Mouse (Mus musculus) neural tube, embryonic 12.5 days (tissue): ENCODE measurements around the gene Men1. TPM values are rescaled to one million over a fixed set of nuclear protein-coding genes. Genes with fewer than 3 reads are reported as not detected.

ENCODE experiments used
- ATAC-seq: fragments of 200-750 bp; cut with Nextera tagmentation; 2 replicates; pipeline ENCODE4 v1.8.0; 2017; ENCODE audit warnings: low read depth, mild to moderate bottlenecking, moderate TSS enrichment, moderate library complexity; ENCODE audit not compliant: low FRiP score
- H3K27ac ChIP-seq: fragments of 300-500 bp; sonication (generic); 2 replicates; pipeline ENCODE4 v1.5.1; 2016
- H3K27me3 ChIP-seq: fragments of 300-500 bp; sonication (generic); replicated peaks from 2 replicates; pipeline ENCODE4 v1.6.1; 2016; ENCODE audit warnings: mild to moderate bottlenecking
- H3K36me3 ChIP-seq: fragments of 300-500 bp; sonication (generic); 2 replicates; pipeline ENCODE4 v1.6.1; 2016; ENCODE audit warnings: mild to moderate bottlenecking
- H3K4me1 ChIP-seq: fragments of 300-500 bp; sonication (generic); 2 replicates; pipeline ENCODE4 v1.6.1; 2016
- H3K4me2 ChIP-seq: fragments of 300-500 bp; sonication (generic); replicated peaks from 2 replicates; pipeline ENCODE4 v1.6.1; 2016; ENCODE audit warnings: mild to moderate bottlenecking
- H3K4me3 ChIP-seq: fragments of 300-500 bp; sonication (generic); 2 replicates; pipeline ENCODE4 v1.5.1; 2016
- H3K9ac ChIP-seq: fragments of 300-500 bp; sonication (generic); 2 replicates; pipeline ENCODE4 v1.6.1; 2016; ENCODE audit warnings: mild to moderate bottlenecking
- H3K9me3 ChIP-seq: fragments of 300-500 bp; sonication (generic); 2 replicates; pipeline ENCODE4 v1.6.1; 2016; ENCODE audit warnings: mild to moderate bottlenecking
- WGBS: fragments of 180-500 bp; shearing (Covaris S2); methylation state at CpG from one replicate; pipeline ENCODE4 v1.1.7; 2016; 5-methylcytosine and 5-hydroxymethylcytosine counted together
- polyA plus RNA-seq: library from polyadenylated mRNA; unstranded; fragments of >200 nt; fragmentation: Nextera tagmentation; extraction: Ambion mirVana; gene quantifications from 2 replicates; pipeline ENCODE4 v1.2.1, GENCODE M21; 2016

The Men1 gene
- polyA plus RNA-seq, 1 experiment from 2014 or later: 93.3 TPM

- no peak for ATAC-seq
Measured at GRCm38 (mm10) chr19:6296551-6297210, 38.1 kb upstream of the Men1 start.

GRCm38 (mm10) chr19:6297641-6298040, 37.1 kb upstream of the Men1 start:
- no peaks in the 10 kb centered on the region for H3K27me3 ChIP-seq
- no peaks in the 10 kb centered on the region for H3K9me3 ChIP-seq
- WGBS: 91% methylated on average over 9 of the region's 9 CpGs
- no peak overlapping the region for H3K4me2 ChIP-seq
- peaks cover 73% of the 10 kb centered on the region for H3K36me3 ChIP-seq
- no peak overlapping the region for H3K4me3 ChIP-seq
- ATAC-seq: no peak
- no peak overlapping the region for H3K9ac ChIP-seq
- H3K27ac ChIP-seq: no peak overlapping the region
- no peaks in the 10 kb centered on the region for H3K4me1 ChIP-seq

More at GRCm38 (mm10) chr19:6296551-6297210, 38.1 kb upstream of the Men1 start:
- Histone ChIP-seq H3K27ac (no peak overlapping the region), H3K9ac (no peak overlapping the region), H3K4me2 (no peak overlapping the region), H3K4me1 (no peaks in the 10 kb centered on the region), H3K36me3 (peaks cover 81% of the 10 kb centered on the region), H3K27me3 (no peaks in the 10 kb centered on the region), H3K9me3 (no peaks in the 10 kb centered on the region), H3K4me3 (no peak overlapping the region)
- WGBS: 90% methylated on average over 5 of the region's 5 CpGs

GRCm38 (mm10) chr19:6299003-6299402, 35.8 kb upstream of the Men1 start:
- 83% methylated on average over 4 of the region's 4 CpGs for WGBS
- Histone ChIP-seq H3K4me1 (no peaks in the 10 kb centered on the region), H3K9me3 (no peaks in the 10 kb centered on the region), H3K9ac (no peak overlapping the region), H3K36me3 (peaks cover 67% of the 10 kb centered on the region), H3K27ac (no peak overlapping the region), H3K4me2 (no peak overlapping the region), H3K27me3 (no peaks in the 10 kb centered on the region), H3K4me3 (no peak overlapping the region)
- ATAC-seq: no peak

DNA sequence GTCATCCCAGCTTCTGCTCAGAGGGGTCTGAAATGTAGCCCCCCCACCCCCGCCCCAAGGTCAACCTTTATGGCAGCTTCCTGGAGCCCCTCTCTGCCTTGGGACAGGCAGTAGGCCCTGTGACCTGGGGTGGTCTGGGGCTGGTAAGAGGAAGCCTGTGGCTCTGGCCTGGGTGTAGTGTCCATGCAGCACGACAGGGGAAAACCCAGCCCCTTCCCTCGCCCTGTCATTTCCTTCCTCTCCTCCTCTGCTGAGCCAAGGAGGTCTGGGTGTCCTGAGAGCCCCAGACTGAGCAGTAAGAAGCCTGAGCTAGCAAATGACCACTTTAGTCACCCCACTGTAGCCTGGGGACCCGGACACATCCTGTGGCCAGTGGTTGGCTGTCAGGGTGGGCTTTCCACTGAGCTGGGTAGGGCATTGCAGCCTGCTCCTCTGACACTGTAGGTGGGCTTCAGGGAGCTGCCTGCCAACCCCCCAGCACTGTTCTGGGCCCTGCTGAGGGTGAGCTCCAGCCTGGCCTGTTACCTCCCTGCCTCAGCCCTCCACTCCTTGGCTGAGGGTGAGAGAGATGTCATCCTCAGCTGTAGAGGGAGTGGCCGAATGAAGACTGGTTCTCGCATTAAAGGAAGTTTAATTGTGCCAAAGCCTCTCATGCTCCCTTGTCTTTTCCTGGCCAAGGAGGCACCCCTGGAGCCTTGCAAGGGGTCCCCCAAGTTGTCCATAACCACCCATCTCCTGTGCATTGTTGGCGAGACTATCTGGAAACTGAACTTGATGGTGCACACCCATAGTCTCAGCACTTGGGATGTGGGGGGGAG, 35.1 kb upstream of the Men1 start:
- WGBS: 90% methylated on average over 7 of the region's 7 CpGs
- Histone ChIP-seq H3K27ac (no peak overlapping the region), H3K36me3 (peaks cover 61% of the 10 kb centered on the region)

DNA sequence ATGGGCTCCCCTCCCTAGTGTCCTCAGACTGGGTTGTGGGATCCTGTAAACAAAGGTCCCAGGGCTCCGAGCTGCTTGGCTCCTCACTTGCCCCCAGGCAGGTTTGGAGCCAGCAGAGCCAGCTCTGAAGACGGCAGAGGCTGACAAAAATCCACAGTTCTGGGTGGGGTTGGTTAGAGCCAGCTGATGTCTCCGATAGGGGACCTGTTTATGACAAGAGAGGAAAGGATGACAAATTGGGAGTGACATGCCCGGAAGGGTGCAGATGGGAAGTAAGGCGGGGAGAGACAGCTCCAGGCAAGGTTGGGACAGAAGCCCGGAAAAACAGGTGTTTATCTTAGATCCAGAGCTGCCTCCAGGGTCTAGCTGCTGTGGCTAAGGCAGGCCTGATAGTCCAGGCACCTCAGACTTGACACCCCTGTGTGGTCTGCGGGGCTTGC, 34.4 kb upstream of the Men1 start:
- H3K27ac ChIP-seq: no peak overlapping the region
- no peaks in the 10 kb centered on the region for H3K27me3 ChIP-seq
- no peak overlapping the region for H3K4me3 ChIP-seq
- H3K36me3 ChIP-seq: peaks cover 53% of the 10 kb centered on the region
- H3K4me1 ChIP-seq: no peaks in the 10 kb centered on the region
- H3K9me3 ChIP-seq: no peaks in the 10 kb centered on the region
- no peak for ATAC-seq
- WGBS: 79% methylated on average over 7 of the region's 7 CpGs
- H3K9ac ChIP-seq: no peak overlapping the region
- no peak overlapping the region for H3K4me2 ChIP-seq

More for the DNA sequence above, 35.1 kb upstream of the Men1 start:
- H3K4me1 ChIP-seq: no peaks in the 10 kb centered on the region
- no peak overlapping the region for H3K9ac ChIP-seq
- H3K9me3 ChIP-seq: no peaks in the 10 kb centered on the region
- no peak overlapping the region for H3K4me3 ChIP-seq
- no peak overlapping the region for H3K4me2 ChIP-seq
- H3K27me3 ChIP-seq: no peaks in the 10 kb centered on the region
- no peak for ATAC-seq

- WGBS: 92% methylated on average over 5 of the region's 5 CpGs
- peaks cover 5% of the 10 kb centered on the region; the same call in 1 of the 2 replicates for H3K4me1 ChIP-seq
- ATAC-seq: no peak
- H3K9me3 ChIP-seq: no peaks in the 10 kb centered on the region
- no peak overlapping the region for H3K27ac ChIP-seq
- H3K9ac ChIP-seq: no peak overlapping the region
- H3K4me3 ChIP-seq: no peak overlapping the region
- H3K36me3 ChIP-seq: peaks cover 36% of the 10 kb centered on the region
- H3K27me3 ChIP-seq: no peaks in the 10 kb centered on the region
- H3K4me2 ChIP-seq: no peak overlapping the region
Measured at GRCm38 (mm10) chr19:6302114-6302513, 32.7 kb upstream of the Men1 start.

GRCm38 (mm10) chr19:6302522-6302921, 32.3 kb upstream of the Men1 start:
- H3K4me2 ChIP-seq: no peak overlapping the region
- no peak overlapping the region for H3K9ac ChIP-seq
- H3K4me1 ChIP-seq: peaks cover 5% of the 10 kb centered on the region; the same call in 1 of the 2 replicates
- no peak overlapping the region for H3K4me3 ChIP-seq
- H3K27me3 ChIP-seq: no peaks in the 10 kb centered on the region
- no peaks in the 10 kb centered on the region for H3K9me3 ChIP-seq
- no peak overlapping the region for H3K27ac ChIP-seq
- ATAC-seq: no peak
- H3K36me3 ChIP-seq: peaks cover 32% of the 10 kb centered on the region
- WGBS: 61% methylated on average over 4 of the region's 4 CpGs

- Histone ChIP-seq H3K4me3 (no peak overlapping the region), H3K9ac (no peak overlapping the region), H3K4me2 (no peak overlapping the region), H3K27ac (no peak overlapping the region), H3K36me3 (peaks cover 20% of the 10 kb centered on the region), H3K9me3 (no peaks in the 10 kb centered on the region), H3K4me1 (peaks cover 5% of the 10 kb centered on the region; the same call in 1 of the 2 replicates), H3K27me3 (no peaks in the 10 kb centered on the region)
- no peak for ATAC-seq
- 84% methylated on average over 6 of the region's 6 CpGs for WGBS
Measured at GRCm38 (mm10) chr19:6303831-6304230, 30.9 kb upstream of the Men1 start.

DNA sequence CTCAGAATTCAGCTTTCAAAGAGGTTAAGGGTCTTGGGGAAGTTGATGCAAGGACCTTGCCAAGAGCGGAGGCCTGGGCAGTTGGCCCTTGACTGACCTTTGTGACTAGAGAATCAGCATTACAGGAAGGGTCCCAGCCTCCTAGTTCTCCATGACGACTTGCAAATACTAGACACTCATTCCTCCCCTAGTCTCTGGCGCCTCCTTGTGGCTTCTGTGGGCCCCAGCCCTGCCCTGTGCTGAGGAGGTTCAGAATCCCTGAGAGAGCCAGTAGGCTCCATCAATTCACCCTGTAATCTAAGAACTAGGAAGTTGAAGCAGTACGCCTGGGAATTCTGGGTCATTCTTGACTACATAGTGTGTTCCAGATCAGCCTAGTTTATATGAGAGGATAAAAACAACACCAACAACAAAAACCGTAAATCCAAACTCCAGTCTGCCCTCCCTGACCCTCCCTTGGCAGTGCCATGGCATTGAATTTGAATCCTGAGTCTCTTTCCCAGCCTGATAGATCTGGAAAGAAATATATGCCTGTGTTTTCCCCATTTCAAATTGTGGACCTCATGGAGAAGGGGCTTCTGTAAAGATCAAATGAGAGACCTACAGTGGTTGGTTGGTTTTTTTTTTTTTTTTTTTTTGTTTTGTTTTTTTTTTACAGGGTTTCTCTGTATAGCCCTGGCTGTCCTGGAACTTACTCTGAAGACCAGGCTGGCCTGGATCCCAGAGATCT, 29.8 kb upstream of the Men1 start:
- ATAC-seq: peak; percentile 59; the same call in 1 of the 2 replicates
- Histone ChIP-seq H3K4me2 (no peak overlapping the region), H3K4me3 (no peak overlapping the region), H3K27ac (no peak overlapping the region), H3K36me3 (peaks cover 9% of the 10 kb centered on the region; the same call in 1 of the 2 replicates), H3K9ac (no peak overlapping the region), H3K9me3 (no peaks in the 10 kb centered on the region), H3K4me1 (peaks cover 5% of the 10 kb centered on the region; the same call in 1 of the 2 replicates), H3K27me3 (no peaks in the 10 kb centered on the region)
- 22% methylated on average over 5 of the region's 5 CpGs for WGBS

DNA sequence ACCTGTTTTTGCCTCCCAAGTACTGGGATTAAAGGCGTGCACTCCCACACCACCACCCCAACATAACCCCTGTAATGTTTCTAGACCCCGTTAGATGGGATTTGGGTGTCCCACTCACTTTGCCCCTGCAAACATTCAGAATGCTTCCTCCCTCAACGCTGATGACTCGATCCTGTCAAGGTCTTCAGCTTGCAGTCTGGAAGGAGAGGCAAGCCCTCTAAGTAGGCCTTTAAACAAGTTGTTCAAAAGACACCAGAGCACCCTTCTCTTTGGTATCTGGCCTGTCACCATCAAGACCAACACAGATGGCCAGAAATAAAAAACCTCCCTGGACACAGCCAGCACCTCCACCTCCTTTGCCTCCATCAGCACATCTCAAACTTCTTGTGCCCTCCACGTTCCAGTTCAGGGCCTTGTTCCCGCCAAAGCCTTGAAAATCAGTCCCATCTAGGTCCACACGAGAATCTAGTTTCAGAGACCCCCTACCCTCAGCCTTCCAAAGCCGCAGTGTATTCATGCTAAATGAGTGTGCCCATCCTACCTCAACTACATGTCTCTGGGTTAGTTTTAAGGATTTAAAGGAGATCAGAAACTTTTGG, 29.2 kb upstream of the Men1 start:
- Histone ChIP-seq H3K4me3 (no peak overlapping the region; the same call in 1 of the 2 replicates), H3K4me1 (peaks cover 5% of the 10 kb centered on the region; the same call in 1 of the 2 replicates), H3K9me3 (no peaks in the 10 kb centered on the region), H3K27me3 (no peaks in the 10 kb centered on the region), H3K9ac (no peak overlapping the region), H3K27ac (no peak overlapping the region), H3K36me3 (peaks cover 4% of the 10 kb centered on the region; the same call in 1 of the 2 replicates), H3K4me2 (peak overlapping the region; percentile 74)
- ATAC-seq: no peak
- WGBS: 59% methylated on average over 8 of the region's 8 CpGs

- Histone ChIP-seq H3K4me3 (peak within 1 kb of the TSS; percentile 63), H3K27me3 (no peaks in the 10 kb centered on the region), H3K9ac (peak within 1 kb of the TSS; percentile 61), H3K4me1 (peaks cover 5% of the 10 kb centered on the region; the same call in 1 of the 2 replicates), H3K9me3 (no peaks in the 10 kb centered on the region), H3K4me2 (peak within 1 kb of the TSS; percentile 74), H3K36me3 (no peaks in the 10 kb centered on the region), H3K27ac (no peak within 1 kb of the TSS)
- under 1% methylated on average over 34 of the region's 38 CpGs for WGBS
- peak; percentile 73 for ATAC-seq
Measured at GRCm38 (mm10) chr19:6306137-6306551, 28.6 kb upstream of the Men1 start, which contains the start of gene Cdc42bpg. Gene Cdc42bpg, plus strand, starts transcription at chr19:6306456.
